Mouse (Mus musculus): ENCODE results near the gene Mrtfb. TPM values are rescaled to one million over a fixed set of nuclear protein-coding genes. Genes with fewer than 3 reads are reported as not detected.
"Not testable (repeated sequence)": the region's sequence is repeated elsewhere in the genome, so short reads cannot be mapped to it uniquely, and the experiment has no call there.

The Mrtfb gene
- polyA plus RNA-seq, 1 experiment from 2014 or later = 21.8 TPM

DNA sequence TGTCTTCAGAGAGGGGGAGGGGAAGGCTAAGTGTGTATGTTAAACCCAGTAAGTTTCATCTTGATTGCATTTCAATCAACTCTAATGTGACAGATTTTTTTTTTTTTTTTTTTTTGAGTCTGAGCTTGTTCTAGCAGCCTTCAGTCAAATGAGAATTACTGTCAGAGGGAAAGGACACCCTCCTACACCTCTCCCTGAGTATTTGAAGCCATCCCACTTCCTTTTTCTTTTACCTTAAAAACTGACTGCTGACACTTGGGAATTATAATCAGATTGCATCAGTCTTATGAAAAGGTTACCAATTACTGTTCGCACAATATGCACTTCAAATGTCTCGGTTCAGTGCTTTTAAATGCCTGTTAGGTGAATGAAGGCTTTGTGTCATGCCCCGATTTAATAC, 10.0 kb downstream of the Mrtfb start:
- Histone ChIP-seq H3K36me3 (ENCODE audit: insufficient read depth, low read length) (peaks cover 7% of the 10 kb centered on the region; the same call in 1 of the 2 replicates), H3K27me3 (replicated peaks; ENCODE audit: insufficient read depth, low read length) (no peaks in the 10 kb centered on the region), H3K4me3 (ENCODE audit: low read depth, low read length) (no peak overlapping the region), H3K4me2 (replicated peaks; ENCODE audit: low read depth, low read length) (no peak overlapping the region), H3K27ac (ENCODE audit: low read length) (no peak overlapping the region), H3K9me3 (ENCODE audit: low read length) (no peaks in the 10 kb centered on the region), H3K9ac (replicated peaks; ENCODE audit: low read depth) (no peak overlapping the region), H3K4me1 (ENCODE audit: insufficient read depth, low read depth, low read length) (no peaks in the 10 kb centered on the region)
- 86% methylated on average over 3 of the region's 3 CpGs for WGBS
- DNase-seq (ENCODE audit: low spot score) (no peak), ATAC-seq (no peak)
- no peak for TF ChIP-seq EP300 (IDR thresholded peaks at IDR 0.05)
- TF ChIP-seq CTCF (IDR thresholded peaks at IDR 0.05) = no peak

DNA sequence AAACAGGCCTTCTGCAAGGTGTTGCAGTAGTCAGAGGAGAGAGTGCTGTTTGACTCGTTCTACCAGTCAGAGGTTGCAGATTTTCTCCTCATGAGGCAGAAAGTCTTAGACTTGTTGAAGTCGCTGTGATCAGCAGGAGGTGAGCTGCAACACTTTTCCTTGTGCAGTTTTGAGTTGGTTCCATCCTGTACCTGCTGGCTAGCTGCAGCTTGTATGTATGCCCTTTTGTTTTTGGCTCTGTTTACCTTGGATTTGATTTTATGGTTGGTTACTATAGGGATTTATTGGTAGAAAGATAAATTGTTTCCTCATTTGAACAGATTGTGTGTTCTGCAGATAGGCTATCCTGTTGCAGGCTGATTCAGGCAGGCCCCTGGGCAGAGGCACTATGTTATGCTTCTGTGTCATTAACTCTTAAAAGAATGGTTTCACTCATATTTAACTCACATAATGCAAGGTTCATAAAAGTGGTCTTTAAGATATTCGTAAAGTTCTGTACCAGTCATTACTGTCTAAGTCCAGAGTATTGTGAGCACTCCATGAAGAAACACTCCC, 11.1 kb downstream of the Mrtfb start:
- TF ChIP-seq CTCF (IDR thresholded peaks at IDR 0.05) (no peak), EP300 (IDR thresholded peaks at IDR 0.05) (no peak)
- DNase-seq (ENCODE audit: low spot score) (no peak), ATAC-seq (no peak)
- no peaks in the 10 kb centered on the region for H3K9me3 ChIP-seq (ENCODE audit: low read length)
- no peaks in the 10 kb centered on the region for H3K4me1 ChIP-seq (ENCODE audit: insufficient read depth, low read depth, low read length)
- H3K36me3 ChIP-seq (ENCODE audit: insufficient read depth, low read length) = peaks cover 7% of the 10 kb centered on the region; the same call in 1 of the 2 replicates
- no peaks in the 10 kb centered on the region for H3K27me3 ChIP-seq (replicated peaks; ENCODE audit: insufficient read depth, low read length)
- no peak overlapping the region for H3K9ac ChIP-seq (replicated peaks; ENCODE audit: low read depth)
- H3K27ac ChIP-seq (ENCODE audit: low read length) = no peak overlapping the region
- no peak overlapping the region for H3K4me3 ChIP-seq (ENCODE audit: low read depth, low read length)
- no peak overlapping the region for H3K4me2 ChIP-seq (replicated peaks; ENCODE audit: low read depth, low read length)
- 75% methylated on average over 3 of the region's 3 CpGs for WGBS

DNA sequence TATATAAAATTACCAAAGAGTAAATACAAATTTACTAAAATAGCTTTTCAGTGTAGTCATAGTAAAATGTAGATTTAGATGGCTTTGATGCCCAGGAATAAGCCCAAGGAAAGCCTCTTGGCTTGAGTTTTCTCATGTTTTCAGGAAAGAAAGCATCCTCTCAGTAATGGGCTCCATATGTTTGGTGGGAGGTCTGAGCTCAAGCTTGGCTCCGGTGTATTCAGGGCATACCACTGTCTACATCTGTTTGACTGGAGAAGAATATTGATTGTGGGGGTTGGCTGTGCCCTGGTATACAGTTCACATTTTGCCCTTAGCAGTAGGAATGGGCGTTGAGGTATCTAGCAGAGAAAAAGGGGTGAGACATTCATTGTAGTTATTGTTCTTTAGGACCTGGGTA, 13.1 kb downstream of the Mrtfb start:
- Histone ChIP-seq H3K4me3 (ENCODE audit: low read depth, low read length) (no peak overlapping the region), H3K36me3 (ENCODE audit: insufficient read depth, low read length) (peaks cover 7% of the 10 kb centered on the region; the same call in 1 of the 2 replicates), H3K4me1 (ENCODE audit: insufficient read depth, low read depth, low read length) (no peaks in the 10 kb centered on the region), H3K9me3 (ENCODE audit: low read length) (no peaks in the 10 kb centered on the region), H3K4me2 (replicated peaks; ENCODE audit: low read depth, low read length) (no peak overlapping the region), H3K9ac (replicated peaks; ENCODE audit: low read depth) (no peak overlapping the region), H3K27me3 (replicated peaks; ENCODE audit: insufficient read depth, low read length) (no peaks in the 10 kb centered on the region), H3K27ac (ENCODE audit: low read length) (no peak overlapping the region)
- no peak for ATAC-seq
- no peak for TF ChIP-seq CTCF (IDR thresholded peaks at IDR 0.05)
- no peak for TF ChIP-seq EP300 (IDR thresholded peaks at IDR 0.05)
- no peak for DNase-seq (ENCODE audit: low spot score)
- 97% methylated on average over 2 of the region's 2 CpGs for WGBS

DNA sequence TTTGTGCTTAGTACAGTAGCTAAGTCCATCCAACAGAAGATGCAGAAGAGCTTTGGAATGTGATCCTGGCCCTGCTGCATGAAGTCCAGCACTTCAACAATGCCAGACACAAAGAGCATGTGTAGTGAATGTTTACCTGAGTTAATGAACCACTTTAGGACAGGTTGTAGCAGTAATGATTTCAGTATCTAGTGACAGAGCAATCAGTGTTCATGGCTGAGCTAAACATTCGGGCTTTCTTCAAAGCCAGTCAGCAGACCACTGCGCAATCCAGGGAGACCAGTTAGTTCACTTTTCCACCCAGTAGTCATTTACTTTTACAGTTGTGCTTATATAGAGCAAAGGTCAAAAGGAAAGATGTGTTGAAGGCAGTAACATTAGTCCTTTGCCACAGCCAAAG, 20.0 kb downstream of the Mrtfb start:
- Histone ChIP-seq H3K4me3 (ENCODE audit: low read depth, low read length) (no peak overlapping the region), H3K27ac (ENCODE audit: low read length) (no peak overlapping the region), H3K36me3 (ENCODE audit: insufficient read depth, low read length) (no peaks in the 10 kb centered on the region), H3K9ac (replicated peaks; ENCODE audit: low read depth) (no peak overlapping the region), H3K4me1 (ENCODE audit: insufficient read depth, low read depth, low read length) (no peaks in the 10 kb centered on the region; the same call in 1 of the 2 replicates), H3K27me3 (replicated peaks; ENCODE audit: insufficient read depth, low read length) (no peaks in the 10 kb centered on the region), H3K9me3 (ENCODE audit: low read length) (no peaks in the 10 kb centered on the region), H3K4me2 (replicated peaks; ENCODE audit: low read depth, low read length) (no peak overlapping the region)
- DNase-seq (ENCODE audit: low spot score) = peak; percentile 68
- no peak for TF ChIP-seq CTCF (IDR thresholded peaks at IDR 0.05)
- TF ChIP-seq EP300 (IDR thresholded peaks at IDR 0.05) = no peak
- 62% methylated on average over 2 of the region's 2 CpGs for WGBS
- peak; percentile 75 for ATAC-seq

DNA sequence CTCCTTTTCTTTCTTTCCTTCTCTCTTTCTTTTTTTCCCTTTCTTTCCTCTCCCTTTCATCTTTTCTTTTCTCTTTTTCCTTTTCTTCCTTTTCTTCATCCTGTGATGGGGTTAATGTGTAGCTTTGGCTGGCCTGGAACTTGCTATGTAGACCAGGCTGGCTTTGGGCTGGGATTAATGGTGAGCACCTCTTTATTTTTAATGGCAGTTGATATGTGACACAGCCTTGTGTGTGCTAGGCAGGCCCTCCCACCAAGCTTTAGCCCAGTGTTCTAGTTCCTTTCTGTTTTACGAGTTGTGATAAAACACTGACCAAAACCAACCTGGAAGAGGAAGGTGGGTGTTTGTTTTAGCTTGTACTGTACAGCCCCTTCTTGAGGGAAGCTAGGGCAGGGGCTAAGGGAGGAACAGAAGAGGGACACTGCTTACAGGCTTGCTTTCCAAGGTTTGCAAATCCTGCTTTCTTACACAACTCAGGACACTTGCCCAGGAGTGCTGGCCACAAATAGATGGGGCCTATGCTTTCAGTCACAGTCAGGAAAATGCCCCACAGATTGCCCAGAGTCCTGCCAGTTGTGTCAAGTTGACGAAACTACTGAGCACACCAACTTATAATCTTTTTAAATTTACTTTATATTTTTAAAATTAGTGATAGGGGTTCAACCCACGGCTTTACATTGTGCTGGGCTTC, 20.6 kb downstream of the Mrtfb start:
- 69% methylated on average over 3 of the region's 3 CpGs for WGBS
- Histone ChIP-seq H3K4me3 (ENCODE audit: low read depth, low read length) (no peak overlapping the region), H3K36me3 (ENCODE audit: insufficient read depth, low read length) (no peaks in the 10 kb centered on the region), H3K9me3 (ENCODE audit: low read length) (no peaks in the 10 kb centered on the region), H3K4me2 (replicated peaks; ENCODE audit: low read depth, low read length) (no peak overlapping the region), H3K27me3 (replicated peaks; ENCODE audit: insufficient read depth, low read length) (no peaks in the 10 kb centered on the region), H3K4me1 (ENCODE audit: insufficient read depth, low read depth, low read length) (no peaks in the 10 kb centered on the region; the same call in 1 of the 2 replicates), H3K9ac (replicated peaks; ENCODE audit: low read depth) (no peak overlapping the region), H3K27ac (ENCODE audit: low read length) (peak overlapping the region; percentile 16; the same call in 1 of the 2 replicates)
- ATAC-seq (no peak), DNase-seq (ENCODE audit: low spot score) (no peak)
- TF ChIP-seq EP300 (IDR thresholded peaks at IDR 0.05) (no peak), CTCF (IDR thresholded peaks at IDR 0.05) (no peak)

DNA sequence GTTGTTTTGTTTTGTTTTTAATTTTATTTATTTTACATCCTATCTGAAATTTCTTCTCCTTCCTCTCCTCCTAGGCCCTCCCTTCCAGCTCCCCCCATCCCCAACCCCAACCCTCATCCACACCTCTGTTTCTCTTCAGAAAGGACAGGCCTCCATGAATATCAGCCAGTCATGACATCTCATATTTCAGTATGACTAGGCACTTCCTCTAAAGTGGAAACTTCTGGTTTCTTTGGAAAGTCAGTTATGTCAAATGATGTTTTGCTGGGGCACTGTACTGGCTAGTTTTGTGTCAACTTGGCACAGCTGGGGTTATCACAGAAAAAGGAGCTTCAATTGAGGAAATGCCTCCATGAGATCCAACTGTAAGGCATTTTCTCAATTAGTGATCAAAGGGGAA, 30.1 kb downstream of the Mrtfb start:
- H3K27me3 ChIP-seq (replicated peaks; ENCODE audit: insufficient read depth, low read length); H3K4me2 ChIP-seq (replicated peaks; ENCODE audit: low read depth, low read length); H3K9ac ChIP-seq (replicated peaks; ENCODE audit: low read depth); H3K4me1 ChIP-seq (ENCODE audit: insufficient read depth, low read depth, low read length); H3K4me3 ChIP-seq (ENCODE audit: low read depth, low read length); DNase-seq (ENCODE audit: low spot score); H3K27ac ChIP-seq (ENCODE audit: low read length); H3K9me3 ChIP-seq (ENCODE audit: low read length); ATAC-seq; H3K36me3 ChIP-seq (ENCODE audit: insufficient read depth, low read length): not testable (repeated sequence)

Data from lung, postnatal 0 days (tissue).